Mouse (Mus musculus) testis, adult 2 months (tissue): Measurements from ENCODE around the gene Olfr711.

Source experiments
- CTCF ChIP-seq: fragments of 200-500 bp; IDR thresholded peaks from 2 replicates; pipeline ENCODE4 v1.5.1; 2012; ENCODE audit warnings: low read depth, mild to moderate bottlenecking, inconsistent platforms, low read length, moderate library complexity; ENCODE audit not compliant: control insufficient read depth, insufficient read depth, insufficient replicate concordance
- POLR2A ChIP-seq: fragments of 200-500 bp; IDR thresholded peaks from 2 replicates; pipeline ENCODE4 v1.6.1; 2012; ENCODE audit warnings: low read depth, mild to moderate bottlenecking, inconsistent platforms, low read length, moderate library complexity; ENCODE audit not compliant: control insufficient read depth

- TF ChIP-seq POLR2A: no peak
- no peak for TF ChIP-seq CTCF
Measured at GRCm38 (mm10) chr7:106985236-106985635, 10.0 kb upstream of the Olfr711 start.
